Mouse (Mus musculus): Measurements from ENCODE around the gene Gipc3.

DNA sequence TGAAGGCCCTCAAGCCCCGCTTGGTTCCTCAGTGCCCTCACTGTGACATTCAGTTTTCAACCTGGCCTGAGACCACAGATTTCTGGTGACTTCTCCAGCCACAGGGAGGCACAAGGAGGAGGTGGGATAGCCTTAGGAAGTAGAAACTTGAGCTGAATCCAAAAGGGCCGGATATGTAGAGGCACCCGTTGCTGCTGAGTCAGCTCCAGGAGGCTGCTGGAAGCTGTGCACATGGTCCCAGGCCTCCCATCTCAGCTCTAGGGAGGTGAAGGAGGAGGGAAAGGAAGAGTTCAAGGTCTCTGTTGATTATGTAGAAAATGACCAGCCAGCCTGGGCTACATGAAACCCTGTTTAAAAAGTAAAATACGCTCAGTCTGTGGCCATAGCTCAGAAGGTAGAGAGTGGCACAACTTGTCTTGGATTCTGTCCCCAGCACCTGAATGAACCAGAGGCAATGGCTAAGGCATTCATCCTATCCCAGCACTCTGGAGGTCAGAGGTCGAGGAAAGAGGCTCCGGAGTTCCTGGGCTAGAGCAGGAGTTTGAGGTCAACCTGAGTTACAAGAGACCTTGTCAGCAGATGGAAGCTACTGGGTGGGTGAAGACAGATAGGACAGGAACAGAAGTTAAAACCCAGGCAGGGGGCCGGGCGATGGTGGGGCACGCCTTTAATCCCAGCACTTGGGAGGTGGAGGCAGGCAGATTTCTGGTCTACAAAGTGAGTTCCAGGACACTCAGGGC, 11.8 kb upstream of the Gipc3 start:
- TF ChIP-seq CTCF (IDR thresholded peaks at IDR 0.05; ENCODE audit: borderline replicate concordance, control insufficient read depth, extremely low read depth, insufficient read depth, low read length, poor library complexity), result no peak
- no peak for TF ChIP-seq POLR2A (IDR thresholded peaks at IDR 0.05; ENCODE audit: control insufficient read depth, extremely low read depth, insufficient read depth, low read length, poor library complexity)

All from thymus, adult 2 months (tissue).